Mouse (Mus musculus): ENCODE data around the gene Pgrmc1.

- no peak for TF ChIP-seq POLR2A (IDR thresholded peaks at IDR 0.05; ENCODE audit: extremely low read depth, insufficient read depth, low read length)
- TF ChIP-seq CTCF (IDR thresholded peaks at IDR 0.05; ENCODE audit: low read depth, low read length) = no peak
Measured at GRCm38 (mm10) chrX:36591120-36591519, 6.9 kb upstream of the Pgrmc1 start.
